Mouse (Mus musculus) brain, embryonic 14.5 days (tissue): Measurements from ENCODE around the gene Togaram2.

Source experiments
- CTCF ChIP-seq: fragments of 200-500 bp; IDR thresholded peaks from 2 replicates; pipeline ENCODE4 v1.5.1; 2012; ENCODE audit warnings: inconsistent platforms, mild to moderate bottlenecking, moderate library complexity, borderline replicate concordance; ENCODE audit not compliant: insufficient read depth, insufficient read length; ENCODE audit errors: extremely low read depth
- POLR2A ChIP-seq: fragments of 200-500 bp; IDR thresholded peaks from 2 replicates; pipeline ENCODE4 v1.6.1; 2012; ENCODE audit warnings: mild to moderate bottlenecking, inconsistent platforms, borderline replicate concordance; ENCODE audit not compliant: poor library complexity, insufficient read depth, insufficient read length, severe bottlenecking; ENCODE audit errors: extremely low read depth

GRCm38 (mm10) chr17:71663491-71663890, 9.6 kb upstream of the Togaram2 start:
- TF ChIP-seq CTCF (no peak), POLR2A (no peak)
